8 mouse cellular contexts compared by ENCODE assay signal in genomic region chr5:124353011-124353725, GRCm38 (mm10). TPM values are rescaled to one million over a fixed set of nuclear protein-coding genes. Genes with fewer than 3 reads are reported as not detected.
A peak's percentile ranks its signal among the peaks of the same experiment; 100 is the strongest.
DNase-seq lines count a peak whose midpoint lies in the region; ATAC-seq and TF ChIP-seq lines count a peak whose summit lies in the region.

No protein-coding gene starts in this region.

- H3K9me3 ChIP-seq in megakaryocyte, embryonic 14.5 days = no peaks in the 10 kb centered on the region
- H3K9me3 ChIP-seq in forebrain, embryonic 14.5 days (replicated peaks; ENCODE audit: control insufficient read depth, low read length) = no peaks in the 10 kb centered on the region
- no peaks in the 10 kb centered on the region for H3K9me3 ChIP-seq in hindbrain, postnatal 0 days (ENCODE audit: low read length)

- peak overlapping the region; percentile 99 for H3K27ac ChIP-seq in forebrain, embryonic 14.5 days (ENCODE audit: low read depth, low read length)
- H3K27ac ChIP-seq in hindbrain, postnatal 0 days = peak overlapping the region; percentile 98

- 2% methylated on average over 30 of the region's 32 CpGs for WGBS in forebrain, embryonic 14.5 days
- WGBS in hindbrain, postnatal 0 days = under 1% methylated on average over 30 of the region's 32 CpGs

- H3K9ac ChIP-seq in forebrain, embryonic 14.5 days (ENCODE audit: low read length) = peak overlapping the region; percentile 100
- peak overlapping the region; percentile 98 for H3K9ac ChIP-seq in hindbrain, postnatal 0 days (replicated peaks; ENCODE audit: low read length)

- peak overlapping the region; percentile 94 for H3K4me3 ChIP-seq in megakaryocyte, embryonic 14.5 days (replicated peaks)
- peak overlapping the region; percentile 92 for H3K4me3 ChIP-seq in forebrain, embryonic 14.5 days (ENCODE audit: low read depth, low read length)
- H3K4me3 ChIP-seq in hindbrain, postnatal 0 days (ENCODE audit: low read length) = peak overlapping the region; percentile 96

- ATAC-seq in megakaryocyte, adult 5-6 weeks (ENCODE audit: poor library complexity, severe bottlenecking) = no peak
- no peak for ATAC-seq in forebrain, embryonic 14.5 days
- no peak for ATAC-seq in hindbrain, postnatal 0 days

- H3K4me1 ChIP-seq in megakaryocyte, embryonic 14.5 days = peaks cover 54% of the 10 kb centered on the region
- H3K4me1 ChIP-seq in forebrain, embryonic 14.5 days (ENCODE audit: control insufficient read depth, insufficient read depth, low read length) = peaks cover 18% of the 10 kb centered on the region
- peaks cover 14% of the 10 kb centered on the region for H3K4me1 ChIP-seq in hindbrain, postnatal 0 days (ENCODE audit: insufficient read depth, low read length)

- H3K36me3 ChIP-seq in megakaryocyte, embryonic 14.5 days (replicated peaks; ENCODE audit: low read length) = peaks cover 21% of the 10 kb centered on the region
- peaks cover 22% of the 10 kb centered on the region for H3K36me3 ChIP-seq in forebrain, embryonic 14.5 days (ENCODE audit: control insufficient read depth, insufficient read depth, low read length)
- peaks cover 8% of the 10 kb centered on the region; the same call in 1 of the 2 replicates for H3K36me3 ChIP-seq in hindbrain, postnatal 0 days (ENCODE audit: insufficient read depth, low read length)
- peaks cover under 1% of the 10 kb centered on the region; the same call in 1 of the 2 replicates for H3K36me3 ChIP-seq in splenic B cell, adult 2 months (ENCODE audit: control insufficient read depth, insufficient read depth, low read length, poor library complexity, severe bottlenecking)

- H3K4me2 ChIP-seq in forebrain, embryonic 14.5 days (ENCODE audit: low read length) = peak overlapping the region; percentile 90
- H3K4me2 ChIP-seq in hindbrain, postnatal 0 days (ENCODE audit: low read depth, low read length) = peak overlapping the region; percentile 90

- H3K27me3 ChIP-seq in megakaryocyte, embryonic 14.5 days (replicated peaks) = no peaks in the 10 kb centered on the region
- H3K27me3 ChIP-seq in forebrain, embryonic 14.5 days (replicated peaks; ENCODE audit: control insufficient read depth, insufficient read depth, low read length) = no peaks in the 10 kb centered on the region
- no peaks in the 10 kb centered on the region for H3K27me3 ChIP-seq in hindbrain, postnatal 0 days (ENCODE audit: insufficient read depth, low read length)
- H3K27me3 ChIP-seq in splenic B cell, adult 2 months (ENCODE audit: control insufficient read depth, insufficient read depth, low read length, poor library complexity, severe bottlenecking) = no peaks in the 10 kb centered on the region

- intact Hi-C loops in left cerebral cortex, postnatal 14 days (cut with DNase I) = no loop called here

- no peak for TF ChIP-seq CTCF in hindbrain, postnatal 0 days (IDR thresholded peaks at IDR 0.05; ENCODE audit: low read depth)

- peak; percentile 69 for DNase-seq in adrenal gland, postnatal 14 days
- peak; percentile 28 for DNase-seq in forebrain, embryonic 14.5 days (ENCODE audit: low spot score)
- DNase-seq in hindbrain, postnatal 0 days (ENCODE audit: low spot score) = peak; percentile 58
- peak; percentile 47 for DNase-seq in lung, postnatal 10 days
- DNase-seq in splenic B cell, adult 2 months (ENCODE audit: low read depth, low spot score) = peak; percentile 39
- DNase-seq in left cerebral cortex, postnatal 14 days (ENCODE audit: low spot score in 2 of 2) = no peak

RNA-seq across cellular contexts. Expression of gene Cdk2ap1, which starts 9.7 kb away (rescaled TPM):
- polyA plus RNA-seq in megakaryocyte, embryonic 14.5 days (2012; ENCODE audit: insufficient read depth, low replicate concordance) = 125 and 160 TPM in 2 replicates
- total RNA-seq in megakaryocyte, adult 5-6 weeks (2015) = 150 and 158 TPM in 2 replicates
- total RNA-seq in megakaryocyte, adult 5-6 weeks (2017) = 111 and 145 TPM in 2 replicates
- total RNA-seq in adrenal gland, postnatal 14 days (2021) = 143 and 159 TPM in 2 replicates
- polyA plus RNA-seq in forebrain, embryonic 14.5 days (2014; fragmentation: Nextera tagmentation; extraction: Ambion mirVana) = 85.4 and 112 TPM in 2 replicates
- 209 and 223 TPM in 2 replicates for total RNA-seq in hindbrain, postnatal 0 days (2014; rRNA removed)
- 102 and 109 TPM in 2 replicates for polyA plus RNA-seq in hindbrain, postnatal 0 days (2015; fragmentation: Nextera tagmentation; extraction: Ambion mirVana)
- total RNA-seq in left cerebral cortex, postnatal 14 days (2021) = 100 to 1,000 TPM; 125 to 141 TPM

RNA-seq across cellular contexts. Expression of gene 2810006K23Rik, which starts 25.3 kb away (rescaled TPM):
- 1.7 and 5.7 TPM in 2 replicates for polyA plus RNA-seq in megakaryocyte, embryonic 14.5 days (2012; ENCODE audit: insufficient read depth, low replicate concordance)
- 4.6 and 9.0 TPM in 2 replicates for total RNA-seq in megakaryocyte, adult 5-6 weeks (2015)
- total RNA-seq in megakaryocyte, adult 5-6 weeks (2017) = 7.6 and 14.2 TPM in 2 replicates
- 12.9 and 13.7 TPM in 2 replicates for total RNA-seq in adrenal gland, postnatal 14 days (2021)
- polyA plus RNA-seq in forebrain, embryonic 14.5 days (2014; fragmentation: Nextera tagmentation; extraction: Ambion mirVana) = 12.5 and 15.3 TPM in 2 replicates
- total RNA-seq in hindbrain, postnatal 0 days (2014; rRNA removed) = 8.1 and 12.0 TPM in 2 replicates
- polyA plus RNA-seq in hindbrain, postnatal 0 days (2015; fragmentation: Nextera tagmentation; extraction: Ambion mirVana) = 9.7 and 11.3 TPM in 2 replicates
- 10 to 100 TPM; 13.7 to 15.2 TPM for total RNA-seq in left cerebral cortex, postnatal 14 days (2021)

RNA-seq across cellular contexts. Expression of gene Mphosph9, which starts 25.4 kb away (rescaled TPM):
- 1.8 TPM in 1 of 2 replicates, not detected in the other for polyA plus RNA-seq in megakaryocyte, embryonic 14.5 days (2012; ENCODE audit: insufficient read depth, low replicate concordance)
- total RNA-seq in megakaryocyte, adult 5-6 weeks (2015) = 8.7 and 9.6 TPM in 2 replicates
- total RNA-seq in megakaryocyte, adult 5-6 weeks (2017) = 21.2 and 24.4 TPM in 2 replicates
- 6.6 and 7.7 TPM in 2 replicates for total RNA-seq in adrenal gland, postnatal 14 days (2021)
- 13.5 and 16.6 TPM in 2 replicates for polyA plus RNA-seq in forebrain, embryonic 14.5 days (2014; fragmentation: Nextera tagmentation; extraction: Ambion mirVana)
- 13.4 and 20.7 TPM in 2 replicates for total RNA-seq in hindbrain, postnatal 0 days (2014; rRNA removed)
- polyA plus RNA-seq in hindbrain, postnatal 0 days (2015; fragmentation: Nextera tagmentation; extraction: Ambion mirVana) = 9.2 and 11.1 TPM in 2 replicates
- 10 to 100 TPM; 17.5 to 18.9 TPM for total RNA-seq in left cerebral cortex, postnatal 14 days (2021)

Comparison
In these comparisons a context has a peak if more than half of its experiments do, and no peak if none do; other contexts are left out.
1. DNase-seq: peak in adrenal gland, postnatal 14 days (single experiment), forebrain, embryonic 14.5 days (single experiment), hindbrain, postnatal 0 days (single experiment), lung, postnatal 10 days (single experiment) and splenic B cell, adult 2 months (single experiment); none in left cerebral cortex, postnatal 14 days (0 of 2).
2. Peak in every context shown above with its lines, with median percentiles within 50 percentile points of each other: H3K4me3 ChIP-seq.